Mouse (Mus musculus) heart, embryonic 15.5 days (tissue): Measurements from ENCODE around the gene Myo5c. TPM values are rescaled to one million over a fixed set of nuclear protein-coding genes. Genes with fewer than 3 reads are reported as not detected.
"Not testable (repeated sequence)": the region's sequence is repeated elsewhere in the genome, so short reads cannot be mapped to it uniquely, and the experiment has no call there.

Experiments
- ATAC-seq: fragments of 200-750 bp; cut with Nextera tagmentation; replicated peaks from 2 replicates; pipeline ENCODE4 v1.8.0; 2017; ENCODE audit warnings: low read depth, moderate TSS enrichment; ENCODE audit not compliant: insufficient number of reproducible peaks, insufficient read depth, low FRiP score
- H3K27ac ChIP-seq: fragments of 300-500 bp; sonication (generic); 2 replicates; pipeline ENCODE4 v1.5.1; 2015; ENCODE audit warnings: mild to moderate bottlenecking, inconsistent platforms
- H3K27me3 ChIP-seq: fragments of 300-500 bp; sonication (generic); 2 replicates; pipeline ENCODE4 v1.6.1; 2015; ENCODE audit warnings: inconsistent platforms
- H3K36me3 ChIP-seq: fragments of 300-500 bp; sonication (generic); 2 replicates; pipeline ENCODE4 v1.6.1; 2015; ENCODE audit warnings: mild to moderate bottlenecking, inconsistent platforms
- H3K4me1 ChIP-seq: fragments of 300-500 bp; sonication (generic); replicated peaks from 2 replicates; pipeline ENCODE4 v1.6.1; 2015; ENCODE audit warnings: inconsistent platforms
- H3K4me2 ChIP-seq: fragments of 300-500 bp; sonication (generic); 2 replicates; pipeline ENCODE4 v1.6.1; 2015; ENCODE audit warnings: inconsistent platforms, mild to moderate bottlenecking, moderate library complexity
- H3K4me3 ChIP-seq: fragments of 300-500 bp; sonication (generic); 2 replicates; pipeline ENCODE4 v1.5.1; 2015; ENCODE audit warnings: mild to moderate bottlenecking, inconsistent platforms
- H3K9ac ChIP-seq: fragments of 300-500 bp; sonication (generic); 2 replicates; pipeline ENCODE4 v1.6.1; 2015; ENCODE audit warnings: mild to moderate bottlenecking, inconsistent platforms
- H3K9me3 ChIP-seq: fragments of 300-500 bp; sonication (generic); replicated peaks from 2 replicates; pipeline ENCODE4 v1.6.1; 2016; ENCODE audit warnings: inconsistent platforms
- WGBS: fragments of 180-500 bp; shearing (Covaris S2); methylation state at CpG from one replicate; pipeline ENCODE4 v1.1.7; 2015; ENCODE audit warnings: mixed read lengths; 5-methylcytosine and 5-hydroxymethylcytosine counted together
- polyA plus RNA-seq: library from polyadenylated mRNA; unstranded; fragments of >200 nt; fragmentation: Nextera tagmentation; extraction: Ambion mirVana; gene quantifications from 2 replicates; pipeline ENCODE4 v1.2.1, GENCODE M21; 2015

Gene Myo5c
- polyA plus RNA-seq, 1 experiment from 2014 or later = 2.4 TPM

DNA sequence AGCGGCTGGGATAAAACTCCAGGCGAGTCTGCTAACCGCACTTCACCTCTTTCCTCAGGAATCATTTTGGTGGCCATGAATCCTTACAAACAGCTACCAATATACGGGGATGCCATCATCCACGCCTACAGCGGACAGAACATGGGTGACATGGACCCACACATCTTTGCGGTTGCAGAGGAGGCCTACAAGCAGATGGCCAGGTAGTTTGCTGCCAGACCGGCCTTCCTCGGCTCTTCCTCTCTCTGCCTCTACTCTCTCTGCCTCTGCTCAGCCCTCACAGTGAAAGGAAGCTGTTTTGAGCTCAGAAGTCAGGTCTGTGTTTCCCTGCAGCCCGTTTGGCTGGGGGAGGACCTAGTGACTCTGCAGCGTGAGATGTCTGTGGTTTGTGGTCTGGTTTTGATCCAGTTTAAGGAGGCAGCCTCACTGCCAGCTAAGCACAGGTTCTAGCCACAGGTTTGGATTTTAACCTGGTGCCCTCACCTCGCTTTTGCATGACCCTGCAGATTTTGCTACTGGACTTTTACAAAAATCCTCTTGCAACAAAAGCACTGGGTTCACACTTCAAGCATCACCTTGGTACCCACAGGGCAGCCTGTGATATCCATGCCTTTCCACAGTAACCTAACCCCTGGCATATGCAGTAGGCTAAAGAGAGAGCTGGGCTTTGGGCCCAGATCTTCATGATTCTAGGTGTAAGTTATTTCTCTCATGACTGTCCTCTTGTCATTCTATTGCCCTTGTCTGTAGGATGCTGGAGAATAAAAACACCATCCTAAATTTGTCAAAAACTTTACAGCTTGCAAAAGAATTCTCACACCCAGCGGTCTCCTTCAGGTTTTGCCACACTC, 14.5 kb downstream of the Myo5c start:
- no peak overlapping the region for H3K27ac ChIP-seq

DNA sequence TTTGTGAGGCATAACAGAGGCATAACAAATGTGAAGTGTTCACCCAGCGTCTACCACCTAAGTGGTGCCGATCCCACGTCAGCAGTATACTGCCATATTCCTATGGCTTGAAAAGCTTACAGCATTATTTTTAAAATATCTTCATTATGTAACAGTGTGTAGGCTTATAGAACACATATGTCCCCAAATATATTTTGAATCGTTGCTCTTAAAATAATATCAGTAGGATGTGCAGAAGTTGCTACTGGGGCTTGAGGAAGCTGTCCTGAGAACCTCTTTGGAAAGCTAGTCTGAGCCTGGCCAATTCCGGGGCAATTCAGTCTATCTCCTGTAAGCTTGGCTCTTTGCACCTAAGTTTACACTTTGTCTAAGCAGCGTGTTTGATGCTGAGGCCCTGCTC, 16.1 kb downstream of the Myo5c start:
- H3K9me3 ChIP-seq = no peaks in the 10 kb centered on the region
- H3K4me3 ChIP-seq = no peak overlapping the region
- peaks cover 7% of the 10 kb centered on the region; the same call in 1 of the 2 replicates for H3K4me1 ChIP-seq
- WGBS = 86% methylated on average over 6 of the region's 6 CpGs
- H3K27ac ChIP-seq = no peak overlapping the region
- H3K9ac ChIP-seq = no peak overlapping the region
- H3K36me3 ChIP-seq = no peaks in the 10 kb centered on the region
- no peak for ATAC-seq
- H3K4me2 ChIP-seq = no peak overlapping the region
- H3K27me3 ChIP-seq = no peaks in the 10 kb centered on the region; the same call in 1 of the 2 replicates

More for the DNA sequence above, 14.5 kb downstream of the Myo5c start:
- whole genome bisulfite sequencing = 78% methylated on average over 13 of the region's 13 CpGs
- no peak overlapping the region for H3K4me2 ChIP-seq
- H3K4me3 ChIP-seq = no peak overlapping the region
- H3K4me1 ChIP-seq = peaks cover 7% of the 10 kb centered on the region; the same call in 1 of the 2 replicates
- H3K9ac ChIP-seq = no peak overlapping the region
- no peaks in the 10 kb centered on the region for H3K9me3 ChIP-seq
- no peaks in the 10 kb centered on the region for H3K36me3 ChIP-seq
- H3K27me3 ChIP-seq = no peaks in the 10 kb centered on the region; the same call in 1 of the 2 replicates
- ATAC-seq = no peak

DNA sequence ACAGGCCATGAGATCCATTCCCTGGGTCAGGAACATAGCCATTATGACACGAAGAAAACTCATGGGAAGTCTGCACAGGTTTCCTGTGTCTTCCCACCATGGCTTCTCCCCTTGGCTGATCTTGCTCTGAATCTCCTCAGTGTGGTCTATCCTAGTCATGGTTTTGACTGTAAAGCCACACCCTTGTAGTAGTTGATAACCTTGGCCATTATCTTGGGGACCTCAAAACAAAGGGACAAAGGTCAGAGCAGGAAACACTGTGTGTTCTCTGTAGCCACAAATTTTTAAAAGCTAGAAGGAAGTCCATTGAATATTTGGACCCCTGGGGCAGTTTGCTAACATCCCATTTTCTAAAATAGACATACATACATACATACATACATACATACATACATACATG, 16.5 kb downstream of the Myo5c start:
- WGBS = 61% methylated on average over 1 of the region's 1 CpGs
- no peak overlapping the region for H3K4me3 ChIP-seq
- no peaks in the 10 kb centered on the region for H3K27me3 ChIP-seq
- H3K4me1 ChIP-seq = peaks cover 7% of the 10 kb centered on the region; the same call in 1 of the 2 replicates
- no peaks in the 10 kb centered on the region for H3K36me3 ChIP-seq
- no peak overlapping the region for H3K4me2 ChIP-seq
- H3K9me3 ChIP-seq = no peaks in the 10 kb centered on the region
- no peak for ATAC-seq
- H3K9ac ChIP-seq = no peak overlapping the region
- H3K27ac ChIP-seq = no peak overlapping the region

DNA sequence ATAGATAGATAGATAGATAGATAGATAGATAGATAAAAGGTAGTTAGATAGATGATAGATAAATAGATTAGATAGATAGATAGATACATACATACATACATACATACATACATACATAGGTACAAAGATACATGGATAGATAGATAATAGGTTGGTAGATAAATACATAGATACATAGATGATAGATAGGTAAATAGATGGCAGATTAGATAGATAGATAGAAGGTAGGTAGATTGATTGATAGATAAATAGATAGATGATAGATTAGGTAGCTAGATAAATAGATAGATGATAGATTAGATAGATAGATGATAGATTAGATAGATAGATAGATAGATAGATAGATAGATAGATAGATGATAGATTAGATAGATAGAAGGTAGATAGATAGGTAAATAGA, 17.1 kb downstream of the Myo5c start:
- H3K9ac ChIP-seq = no peak overlapping the region
- H3K36me3 ChIP-seq = no peaks in the 10 kb centered on the region
- peaks cover 6% of the 10 kb centered on the region; the same call in 1 of the 2 replicates for H3K4me1 ChIP-seq
- H3K27ac ChIP-seq = no peak overlapping the region
- H3K4me2 ChIP-seq = no peak overlapping the region
- ATAC-seq = no peak
- H3K9me3 ChIP-seq = no peaks in the 10 kb centered on the region
- H3K27me3 ChIP-seq = no peaks in the 10 kb centered on the region
- H3K4me3 ChIP-seq = no peak overlapping the region

DNA sequence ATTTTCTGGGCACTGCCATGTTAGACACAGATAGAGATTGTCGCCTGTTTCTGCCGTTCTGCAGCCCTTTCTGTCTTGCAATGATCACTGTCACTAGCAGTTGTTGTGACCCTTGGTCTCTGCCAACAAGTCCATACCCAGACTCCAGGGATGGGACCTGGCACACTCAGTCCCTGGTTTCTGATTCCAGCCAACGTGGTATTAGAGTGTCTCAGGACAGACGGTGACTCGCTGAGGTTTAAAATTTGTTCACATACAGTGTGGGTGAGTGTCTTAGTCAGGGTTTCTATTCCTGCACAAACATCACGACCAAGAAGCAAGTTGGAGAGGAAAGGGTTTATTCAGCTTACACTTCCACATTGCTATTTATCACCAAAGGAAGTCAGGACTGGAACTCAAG, 21.3 kb downstream of the Myo5c start:
- 64% methylated on average over 6 of the region's 6 CpGs for WGBS
- H3K27me3 ChIP-seq, H3K9me3 ChIP-seq, H3K27ac ChIP-seq, H3K4me3 ChIP-seq, ATAC-seq, H3K9ac ChIP-seq, H3K4me2 ChIP-seq, H3K36me3 ChIP-seq: not testable (repeated sequence)
- peaks cover 16% of the 10 kb centered on the region for H3K4me1 ChIP-seq

DNA sequence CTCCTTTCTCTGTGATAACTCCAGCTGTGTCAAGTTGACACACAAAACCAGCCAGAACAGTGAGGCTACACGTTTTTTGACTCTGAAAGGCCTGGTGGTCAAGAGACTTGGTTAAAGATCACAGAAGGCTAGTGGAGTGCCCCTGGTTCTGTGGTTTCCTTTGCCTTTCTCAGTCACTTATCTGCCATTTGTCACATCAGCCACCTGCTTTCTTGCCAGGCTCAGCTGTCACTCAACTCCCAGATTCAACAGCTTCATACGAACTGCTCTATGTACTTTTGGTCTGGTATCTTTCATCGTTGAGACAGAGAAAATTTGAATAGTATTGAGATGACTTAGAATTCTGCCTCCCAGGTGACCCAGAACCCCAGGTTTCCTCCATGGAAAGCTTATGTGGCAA, 21.9 kb downstream of the Myo5c start:
- H3K4me1 ChIP-seq = peaks cover 16% of the 10 kb centered on the region
- ATAC-seq = no peak
- no peaks in the 10 kb centered on the region for H3K27me3 ChIP-seq
- H3K27ac ChIP-seq = peak overlapping the region; percentile 10
- no peak overlapping the region for H3K9ac ChIP-seq
- H3K4me2 ChIP-seq = no peak overlapping the region
- 29% methylated on average over 3 of the region's 3 CpGs for WGBS
- no peaks in the 10 kb centered on the region for H3K9me3 ChIP-seq
- no peaks in the 10 kb centered on the region for H3K36me3 ChIP-seq
- no peak overlapping the region for H3K4me3 ChIP-seq

DNA sequence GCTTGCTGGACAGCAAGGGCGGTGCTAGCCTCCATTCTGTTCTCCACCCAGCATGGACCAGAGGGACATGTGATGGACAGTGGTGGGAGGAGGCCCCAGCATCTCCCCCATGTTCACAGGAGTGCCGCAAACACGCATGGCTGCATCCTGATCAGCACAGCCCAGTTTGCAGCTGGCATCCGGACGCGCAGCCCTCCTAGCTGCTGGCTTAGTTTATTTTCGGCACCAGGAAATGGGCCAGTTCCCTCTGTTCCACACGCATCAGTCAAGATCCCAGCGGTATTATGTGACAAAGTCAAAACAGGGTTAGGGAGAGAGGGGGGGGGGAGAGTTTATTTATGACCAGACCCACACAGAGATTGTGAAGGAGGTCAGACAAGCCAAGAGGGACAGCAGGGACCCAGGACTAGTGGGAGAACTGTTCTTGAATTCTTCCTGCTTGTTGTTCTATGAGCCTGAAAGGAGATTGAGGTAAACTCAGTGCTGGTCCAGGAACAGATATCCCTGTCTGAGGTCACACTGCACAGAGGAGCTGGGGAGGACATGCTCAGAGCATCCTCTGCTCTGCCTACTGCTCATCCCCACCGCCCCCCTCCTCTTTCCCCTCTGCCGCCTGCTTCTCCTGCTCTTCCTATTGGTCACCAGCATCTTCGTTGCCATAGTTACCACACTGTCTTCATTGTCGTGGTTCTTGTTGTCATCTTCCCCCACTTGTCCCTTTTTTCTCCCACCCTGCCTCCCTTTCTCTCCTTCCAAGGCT, 22.6 kb downstream of the Myo5c start:
- 37% methylated on average over 13 of the region's 13 CpGs for WGBS
- Histone ChIP-seq H3K9ac (no peak overlapping the region), H3K27ac (peak overlapping the region; percentile 10), H3K36me3 (no peaks in the 10 kb centered on the region), H3K9me3 (no peaks in the 10 kb centered on the region), H3K27me3 (no peaks in the 10 kb centered on the region), H3K4me2 (no peak overlapping the region), H3K4me3 (no peak overlapping the region), H3K4me1 (peaks cover 16% of the 10 kb centered on the region)
- ATAC-seq = peak; percentile 60

DNA sequence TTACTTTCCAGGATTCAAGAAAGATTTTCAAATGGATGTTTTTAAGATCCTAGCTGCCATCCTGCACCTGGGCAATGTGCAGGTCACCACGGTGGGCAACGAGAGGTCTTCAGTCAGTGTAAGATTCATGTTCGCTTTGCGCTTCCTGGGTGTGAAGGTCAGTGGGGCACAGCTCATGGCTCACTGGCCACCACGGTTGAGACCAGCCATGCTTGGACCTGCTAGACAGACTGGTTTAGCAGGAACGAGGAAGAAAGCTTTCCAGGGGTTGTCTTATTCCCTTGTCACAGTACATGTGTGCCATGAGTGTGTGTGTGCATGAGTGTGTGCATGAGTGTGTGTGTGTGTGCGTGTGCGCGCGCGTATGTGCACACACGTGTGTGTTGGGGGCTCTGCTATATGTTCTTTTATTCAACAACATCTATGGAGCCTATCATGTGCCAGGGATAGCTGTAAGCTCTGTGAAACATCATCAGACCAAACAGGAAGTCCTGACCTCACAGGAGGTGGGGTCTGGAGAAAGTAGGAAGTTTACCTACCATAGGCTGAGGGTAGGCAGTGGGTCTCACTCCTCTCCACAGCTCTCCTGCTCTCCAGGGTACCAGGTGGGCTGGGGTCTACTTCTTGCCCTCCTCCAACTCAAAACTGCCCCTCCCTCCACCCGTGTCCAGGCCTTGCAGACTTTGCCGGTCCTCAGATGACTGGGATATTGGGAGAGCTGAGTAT, 24.2 kb downstream of the Myo5c start:
- H3K36me3 ChIP-seq = no peaks in the 10 kb centered on the region
- no peaks in the 10 kb centered on the region for H3K9me3 ChIP-seq
- no peak overlapping the region for H3K9ac ChIP-seq
- H3K4me2 ChIP-seq = no peak overlapping the region
- no peak for ATAC-seq
- H3K4me1 ChIP-seq = peaks cover 16% of the 10 kb centered on the region
- H3K27ac ChIP-seq = no peak overlapping the region
- WGBS = 88% methylated on average over 14 of the region's 14 CpGs
- no peak overlapping the region for H3K4me3 ChIP-seq
- H3K27me3 ChIP-seq = no peaks in the 10 kb centered on the region

DNA sequence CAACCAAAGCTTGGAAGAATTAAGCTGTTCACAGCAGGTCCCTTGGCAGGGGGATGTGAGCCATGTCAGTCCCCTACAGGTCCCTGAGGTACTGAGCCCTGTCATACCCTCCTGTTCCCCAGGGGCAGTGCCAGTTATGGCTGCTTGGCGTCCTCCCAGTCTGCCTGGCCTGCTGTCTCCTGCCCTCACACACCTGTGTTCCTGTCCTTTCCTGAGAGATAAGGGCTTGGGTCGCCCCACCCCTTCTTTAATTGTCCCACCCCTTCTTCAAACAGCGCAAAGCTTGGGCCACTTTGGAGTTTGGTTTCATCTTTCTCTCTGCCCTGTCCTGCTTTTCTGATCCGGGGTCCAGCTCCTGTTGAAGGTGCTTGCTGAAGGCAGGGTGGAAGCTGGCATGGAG, 27.0 kb downstream of the Myo5c start:
- Histone ChIP-seq H3K4me3 (no peak overlapping the region), H3K4me1 (peaks cover 13% of the 10 kb centered on the region), H3K4me2 (no peak overlapping the region), H3K36me3 (no peaks in the 10 kb centered on the region), H3K9me3 (no peaks in the 10 kb centered on the region), H3K9ac (no peak overlapping the region), H3K27me3 (no peaks in the 10 kb centered on the region), H3K27ac (no peak overlapping the region)
- WGBS = 65% methylated on average over 4 of the region's 4 CpGs
- no peak for ATAC-seq

DNA sequence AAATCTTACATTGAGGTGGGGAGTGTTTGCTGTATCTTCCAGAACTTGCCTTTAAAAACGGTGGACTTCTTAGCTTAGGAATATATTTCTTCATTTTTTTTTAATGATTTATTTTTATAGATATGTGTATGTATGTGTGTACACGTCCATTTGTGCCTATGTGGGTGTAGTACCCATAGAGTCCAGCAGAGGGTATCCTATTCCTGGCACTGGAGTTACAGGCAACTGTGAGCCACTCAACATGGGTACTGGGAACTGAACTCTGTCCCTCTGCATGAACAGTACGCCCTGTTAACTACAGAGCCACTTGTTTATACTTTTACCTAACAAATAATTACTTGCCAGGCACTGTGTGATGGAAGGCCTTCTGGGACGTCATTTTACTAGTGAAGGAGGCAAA, 27.8 kb downstream of the Myo5c start:
- no peak overlapping the region for H3K4me2 ChIP-seq
- H3K36me3 ChIP-seq = no peaks in the 10 kb centered on the region
- H3K27me3 ChIP-seq = no peaks in the 10 kb centered on the region
- no peaks in the 10 kb centered on the region for H3K9me3 ChIP-seq
- H3K27ac ChIP-seq = no peak overlapping the region
- H3K4me1 ChIP-seq = peaks cover 4% of the 10 kb centered on the region
- no peak overlapping the region for H3K9ac ChIP-seq
- 87% methylated on average over 4 of the region's 4 CpGs for WGBS
- H3K4me3 ChIP-seq = no peak overlapping the region
- ATAC-seq = no peak

DNA sequence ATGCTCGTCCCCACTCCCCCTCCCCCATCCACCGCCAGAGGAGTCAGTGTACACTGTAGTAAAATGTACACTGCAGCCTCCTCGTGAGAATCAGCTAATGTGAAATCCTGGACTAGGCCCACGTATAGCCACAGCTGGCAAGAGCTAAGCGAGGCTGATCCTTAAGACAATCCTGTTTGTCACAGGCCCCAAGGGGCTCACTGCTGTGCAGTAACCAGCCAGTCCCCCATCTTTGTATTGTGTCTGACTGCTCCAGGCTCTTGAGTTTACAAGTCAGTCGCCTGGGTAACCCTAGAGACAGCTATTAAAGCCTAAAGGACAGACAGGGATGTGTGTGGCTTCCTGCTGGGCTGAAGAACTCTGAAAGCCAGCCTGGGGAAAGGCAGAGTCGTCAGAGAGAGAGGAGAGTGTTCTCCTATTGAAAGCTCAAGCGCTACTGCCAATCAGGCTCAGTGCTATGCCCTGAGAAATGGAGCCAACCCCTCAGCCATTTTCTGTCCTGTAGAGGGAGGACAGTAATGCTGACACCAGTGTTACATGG, 29.6 kb downstream of the Myo5c start:
- Histone ChIP-seq H3K4me1 (no peaks in the 10 kb centered on the region), H3K4me3 (no peak overlapping the region), H3K36me3 (no peaks in the 10 kb centered on the region), H3K4me2 (no peak overlapping the region), H3K9me3 (no peaks in the 10 kb centered on the region), H3K27ac (no peak overlapping the region), H3K9ac (no peak overlapping the region), H3K27me3 (no peaks in the 10 kb centered on the region)
- 36% methylated on average over 8 of the region's 8 CpGs for WGBS
- no peak for ATAC-seq
